Mouse (Mus musculus) kidney, postnatal 25 days (tissue): ENCODE measurements around the gene Chek2.
"Not testable (repeated sequence)": the region's sequence is repeated elsewhere in the genome, so short reads cannot be mapped to it uniquely, and the experiment has no call there.

Experiments used
- DNase-seq, 2 experiments: peaks; one replicate each; pipeline ENCODE4 v3.0.0; 2021; ENCODE audit warnings: mixed read lengths in 2 of 2

Chek2 gene

DNA sequence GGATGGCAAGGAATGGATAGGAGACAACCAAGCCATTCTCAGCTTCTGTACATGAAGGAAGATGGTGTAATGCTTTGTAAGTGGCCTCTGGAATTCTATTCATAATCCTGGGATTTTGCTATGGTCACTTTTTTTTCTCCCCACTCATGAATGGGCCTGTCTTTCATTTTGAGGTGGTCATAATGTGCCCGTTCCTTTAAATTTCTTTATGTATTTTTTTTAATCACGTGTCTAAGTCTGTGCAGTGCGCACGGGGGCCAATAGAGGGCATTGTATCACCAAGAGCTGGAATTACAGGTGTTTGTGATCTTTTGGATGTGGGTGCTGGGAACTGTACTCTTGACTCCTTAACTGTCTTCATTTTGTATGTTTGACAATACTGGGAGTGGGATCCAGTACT lies 686 bp downstream of the Chek2 start:
- DNase-seq = peak in 1 of 2 experiments; percentile 71

DNA sequence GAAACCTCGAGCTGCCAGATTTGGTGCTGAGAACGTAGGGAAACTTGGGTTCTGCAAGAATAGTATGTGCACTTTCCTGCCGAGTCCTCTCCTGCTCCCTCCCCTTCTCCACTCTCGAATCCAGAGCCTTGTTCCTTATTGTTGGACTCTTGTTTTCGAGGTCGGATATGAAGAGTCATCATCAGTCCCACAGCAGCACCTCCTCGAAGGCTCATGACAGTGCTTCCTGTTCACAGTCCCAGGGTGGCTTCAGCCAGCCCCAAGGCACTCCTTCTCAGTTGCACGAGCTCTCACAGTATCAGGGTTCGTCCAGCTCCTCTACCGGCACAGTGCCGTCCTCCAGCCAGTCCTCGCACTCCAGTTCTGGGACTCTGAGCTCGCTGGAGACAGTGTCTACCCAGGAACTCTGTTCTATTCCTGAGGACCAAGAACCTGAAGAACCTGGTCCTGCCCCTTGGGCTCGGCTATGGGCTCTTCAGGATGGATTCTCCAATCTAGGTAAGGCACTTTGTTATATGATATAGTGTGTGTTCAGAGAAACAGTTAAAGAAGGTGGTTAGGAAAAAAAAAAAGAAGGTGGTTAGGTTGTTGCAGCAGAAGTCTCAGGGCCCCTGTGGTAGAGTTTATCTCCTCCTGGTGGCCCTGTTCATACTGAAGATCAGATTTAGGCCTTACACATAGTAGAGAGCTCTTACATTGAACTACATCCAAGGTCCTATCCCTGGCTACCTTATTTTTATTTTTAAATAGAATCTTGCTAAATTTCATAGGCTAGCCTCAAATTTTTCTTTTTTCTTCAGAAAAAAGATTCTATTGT lies 1.5 kb downstream of the Chek2 start:
- no peak for DNase-seq

DNA sequence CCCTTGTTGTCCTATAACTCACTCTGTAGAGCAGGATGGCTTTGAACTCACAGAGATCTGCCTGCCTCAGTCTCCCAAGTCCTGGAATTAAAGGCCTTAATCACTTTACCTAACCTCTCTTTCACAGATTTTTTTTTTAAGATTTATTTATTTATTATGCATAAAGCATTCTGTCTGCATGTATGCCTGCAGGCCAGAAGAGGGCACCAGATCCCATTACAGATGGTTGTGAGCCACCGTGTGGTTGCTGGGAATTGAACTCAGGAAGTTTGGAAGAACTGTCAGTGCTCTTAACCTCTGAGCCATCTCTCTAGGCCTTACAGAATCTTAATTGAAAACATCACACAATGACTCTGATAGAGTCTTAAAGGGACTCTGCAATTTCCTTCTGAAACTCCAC lies 13.2 kb downstream of the Chek2 start:
- no peak for DNase-seq

DNA sequence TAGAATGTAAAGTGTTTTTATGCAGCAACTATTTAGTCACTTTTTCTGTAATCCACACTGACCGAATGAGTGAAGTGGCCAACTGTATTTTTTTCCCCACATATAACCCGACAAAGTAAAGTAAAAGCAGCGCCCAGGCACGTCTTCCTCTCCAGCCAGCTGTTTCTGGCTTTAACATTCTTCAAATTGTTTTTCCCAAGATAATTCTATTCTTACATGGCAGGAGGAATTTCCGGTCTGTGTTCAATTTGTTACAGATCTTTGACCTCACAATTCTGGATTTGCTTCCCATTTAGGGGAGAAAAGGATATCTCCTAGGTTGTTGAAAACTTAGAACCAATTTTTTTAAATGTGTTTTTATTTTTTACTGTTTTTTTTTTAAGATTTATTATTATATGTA lies 17.3 kb downstream of the Chek2 start:
- peak in 1 of 2 experiments; percentile 23 for DNase-seq

- DNase-seq = peak; percentile 82 to 86
These were observed 19.4 kb downstream of the Chek2 start for GRCm38 (mm10) chr5:110859013-110859650.

- DNase-seq = no peak
These were observed 20.7 kb downstream of the Chek2 start for GRCm38 (mm10) chr5:110860445-110860844.

DNA sequence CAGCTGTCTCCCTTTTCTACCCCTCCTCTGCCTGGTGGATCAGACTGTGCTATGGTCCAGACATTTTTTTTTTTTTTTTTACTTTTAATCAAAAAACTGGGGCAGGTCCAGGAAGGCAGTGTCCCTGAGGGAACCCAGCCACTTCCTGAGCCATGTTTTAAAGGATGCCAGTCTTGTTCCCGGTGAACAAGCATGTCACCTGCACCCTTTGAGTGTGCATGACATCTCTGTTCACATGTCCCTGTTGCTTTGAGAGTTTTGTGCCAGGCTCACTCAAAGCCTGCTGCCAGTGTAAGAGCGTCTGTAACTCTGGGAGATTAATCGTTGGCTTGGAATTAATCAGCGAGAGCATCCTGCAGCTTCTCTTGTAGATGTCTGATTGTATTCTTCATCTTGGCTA lies 28.7 kb downstream of the Chek2 start:
- no peak for DNase-seq

DNA sequence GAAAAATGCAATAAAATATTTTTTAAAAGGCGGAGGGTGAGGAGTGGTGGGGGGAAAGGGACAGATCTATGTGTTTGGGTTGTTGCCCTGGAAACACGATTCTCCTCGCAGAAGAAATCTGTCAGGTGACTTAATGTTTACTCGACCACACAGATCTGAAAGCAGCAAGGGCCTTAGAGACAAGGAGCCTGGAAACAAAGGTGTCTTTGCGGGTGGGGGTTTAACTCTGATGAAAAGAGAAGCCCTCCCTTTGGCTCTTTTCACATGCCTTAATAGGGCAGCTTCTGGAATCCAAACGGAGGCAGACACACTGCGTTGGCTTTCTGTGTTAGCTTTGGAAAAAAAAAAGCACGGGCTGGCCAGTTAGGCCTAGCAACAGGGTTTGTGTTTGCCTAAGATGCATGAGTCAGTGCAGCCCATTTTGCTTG lies 29.5 kb downstream of the Chek2 start:
- no peak for DNase-seq

- no peak for DNase-seq
These were observed 33.4 kb downstream of the Chek2 start for GRCm38 (mm10) chr5:110873160-110873559.

GRCm38 (mm10) chr5:110874711-110875110 lies 34.9 kb downstream of the Chek2 start:
- peak in 1 of 2 experiments; percentile 33 for DNase-seq

DNA sequence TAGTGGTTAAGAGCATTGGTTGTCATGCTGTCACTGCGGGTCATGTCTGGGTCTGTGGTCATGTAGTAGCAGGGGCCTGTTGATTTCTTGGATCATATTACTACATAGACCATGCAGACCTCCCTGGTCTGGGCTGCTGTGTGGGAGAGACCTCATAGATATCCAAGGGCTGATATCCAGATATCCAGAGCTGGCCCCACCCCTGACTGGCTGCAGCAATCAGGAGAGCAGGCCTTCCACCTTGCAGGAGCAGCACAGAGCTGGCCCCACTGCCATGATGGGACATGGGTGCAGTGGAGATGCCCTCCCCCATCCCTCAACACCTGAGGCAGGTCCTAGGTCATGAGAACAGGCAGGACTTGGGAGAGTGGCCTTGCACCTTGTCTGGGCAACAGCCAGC lies 35.5 kb downstream of the Chek2 start:
- DNase-seq = no peak

- DNase-seq = no peak
These were observed 38.1 kb downstream of the Chek2 start for GRCm38 (mm10) chr5:110877666-110878505.

GRCm38 (mm10) chr5:110878526-110878925 lies 38.7 kb downstream of the Chek2 start:
- DNase-seq = not testable (repeated sequence)

GRCm38 (mm10) chr5:110879042-110879441 lies 39.3 kb downstream of the Chek2 start:
- no peak for DNase-seq

DNA sequence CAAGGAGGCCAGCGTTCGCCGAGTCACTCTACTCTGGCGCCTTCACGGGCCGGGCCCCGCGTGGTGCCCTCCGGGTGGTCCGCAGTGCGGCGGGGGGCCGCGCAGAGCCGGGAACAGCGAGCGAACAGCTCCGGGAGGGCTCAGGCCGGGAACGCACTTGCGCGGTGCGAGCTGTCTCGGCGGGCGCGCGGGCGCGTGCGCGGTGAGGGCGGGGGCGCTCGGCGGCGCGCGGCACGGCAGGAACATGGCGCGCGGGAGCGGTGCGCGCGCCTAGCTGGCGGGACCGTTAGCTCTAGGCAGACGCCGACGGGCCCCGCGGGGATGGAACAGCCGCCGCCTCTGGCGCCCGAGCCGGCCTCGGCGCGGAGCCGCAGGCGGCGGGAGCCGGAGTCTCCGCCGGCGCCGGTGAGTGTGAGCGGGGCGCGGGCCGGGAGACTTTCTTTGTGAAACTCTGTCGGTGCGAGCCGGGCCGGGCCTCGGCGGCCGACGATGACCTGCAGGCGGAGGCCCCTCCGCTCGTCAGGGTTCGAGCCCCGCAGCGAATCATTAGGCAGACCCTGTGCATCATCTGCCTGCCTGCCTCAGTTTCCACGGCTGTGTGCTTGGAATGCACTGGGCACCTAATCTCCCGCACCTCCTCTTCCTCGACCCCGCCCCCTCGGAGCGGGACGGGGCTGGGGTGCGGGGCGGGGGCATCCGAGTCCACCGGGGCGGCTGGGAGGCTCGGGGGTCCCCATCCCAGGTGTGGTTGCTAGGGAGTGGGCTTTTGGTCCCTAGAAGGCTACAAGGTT lies 40.0 kb downstream of the Chek2 start, which contains the start of gene Ttc28:
Ttc28 (plus strand) TSS at position 220 of the 791 bp plus-strand sequence.
- peak; percentile 83 to 93 for DNase-seq

DNA sequence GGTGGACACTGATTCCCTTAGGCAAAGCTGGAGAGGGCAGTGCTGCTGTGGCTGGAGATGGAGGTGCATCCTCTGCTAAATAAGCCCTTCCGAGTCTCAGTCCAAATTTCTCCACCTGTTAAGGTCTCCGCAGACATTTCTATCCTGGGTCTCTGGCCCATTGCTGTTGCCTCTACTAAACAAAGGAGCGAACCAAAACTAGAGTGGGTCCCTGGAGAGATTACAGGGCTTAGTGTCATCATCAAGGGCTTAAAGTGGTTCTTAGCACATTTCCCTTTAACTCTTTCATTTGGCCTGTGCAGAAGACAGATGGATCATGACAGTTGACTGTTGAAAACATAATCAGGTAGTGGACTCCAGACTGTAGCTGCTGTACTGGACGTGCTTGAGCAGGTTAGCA lies 48.8 kb downstream of the Chek2 start:
- no peak for DNase-seq

DNA sequence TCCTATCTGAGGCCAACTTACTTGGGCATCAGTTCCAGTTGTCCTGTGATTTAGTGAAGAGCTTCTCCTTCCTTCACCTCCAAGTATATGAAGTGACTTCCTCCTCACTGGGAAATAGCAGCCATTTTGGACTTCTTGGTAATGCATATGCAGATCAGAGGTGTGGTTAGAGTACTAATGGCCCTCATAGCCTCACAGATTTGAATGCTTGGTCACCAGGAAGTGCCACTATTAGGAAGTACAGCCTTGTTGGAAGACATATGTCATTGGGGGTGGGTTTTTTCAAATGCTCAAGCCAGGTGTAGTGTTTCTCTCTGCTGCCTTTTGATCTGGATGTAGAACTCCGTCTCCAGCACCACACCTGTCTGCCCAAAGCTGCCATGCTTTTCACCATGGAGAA lies 50.2 kb downstream of the Chek2 start:
- DNase-seq = no peak

GRCm38 (mm10) chr5:110890561-110890960 lies 50.8 kb downstream of the Chek2 start:
- no peak for DNase-seq

DNA sequence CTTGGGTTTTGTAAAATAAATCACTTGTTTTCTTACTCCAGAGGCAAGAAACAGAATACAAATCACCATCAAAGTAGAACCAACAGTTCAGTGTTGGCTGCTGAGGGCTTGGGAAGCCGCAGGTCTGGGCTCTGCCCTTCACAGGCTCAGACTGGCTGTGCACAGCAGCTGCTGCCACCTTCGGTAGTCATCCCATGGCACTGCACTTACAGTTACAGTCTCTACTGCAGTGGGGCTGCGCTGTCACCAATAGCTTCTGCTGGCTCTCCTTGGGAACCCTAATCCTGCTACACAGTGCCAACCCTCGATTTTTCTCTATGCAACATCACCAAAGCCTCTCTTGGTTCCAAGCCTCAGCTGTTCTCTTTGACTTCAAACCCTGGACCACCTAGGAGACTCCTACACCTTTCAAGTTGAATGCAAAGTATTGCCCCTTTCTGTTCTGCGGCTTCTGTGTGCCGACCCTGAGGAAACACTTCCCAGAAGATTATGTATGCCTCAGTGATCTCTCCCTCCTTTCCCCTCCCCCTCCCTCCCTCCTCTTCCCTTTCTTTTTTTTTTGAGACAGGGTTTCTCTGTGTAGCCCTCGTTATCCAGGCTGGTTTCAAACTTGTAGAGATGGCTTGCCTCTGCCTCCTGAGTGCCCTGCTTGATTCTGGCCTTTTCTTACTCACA lies 57.5 kb downstream of the Chek2 start:
- no peak for DNase-seq

DNA sequence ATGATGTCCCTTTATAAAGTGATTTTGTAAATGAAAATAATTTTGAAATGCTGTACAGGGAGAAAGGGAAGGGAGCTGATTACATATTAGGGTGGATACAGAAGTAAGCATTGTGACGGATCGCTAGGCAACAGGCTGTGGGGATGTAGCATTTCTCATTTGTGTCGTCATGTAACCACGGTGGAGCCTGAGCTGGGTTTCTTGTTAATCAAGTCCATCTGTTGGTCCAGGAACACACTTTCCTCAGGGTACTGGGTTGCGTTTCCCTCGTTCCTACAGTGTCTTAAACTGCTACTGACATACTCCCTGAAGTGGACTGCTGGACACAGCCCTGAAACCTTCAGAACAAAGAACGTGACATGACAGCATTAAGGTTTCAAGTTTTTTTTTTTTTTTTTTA lies 58.4 kb downstream of the Chek2 start:
- DNase-seq = no peak

DNA sequence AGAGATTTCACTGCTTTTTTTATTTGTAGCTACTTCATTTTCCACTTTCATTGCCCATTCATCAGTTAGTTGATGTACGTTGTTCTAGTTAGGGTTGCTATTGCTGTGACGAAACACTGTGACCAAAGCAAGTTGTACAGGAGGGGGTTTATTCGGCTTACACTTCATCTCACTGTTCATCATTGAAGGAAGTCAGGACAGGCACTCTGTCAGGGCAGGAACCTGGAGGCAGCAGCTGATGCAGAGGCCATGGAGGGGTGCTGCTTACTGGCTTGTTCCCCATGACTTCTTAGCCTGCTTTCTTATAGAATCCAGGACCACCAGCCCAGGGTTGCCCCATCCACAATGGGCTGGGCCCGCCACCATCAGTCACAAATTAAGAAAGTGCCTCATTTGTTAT lies 59.0 kb downstream of the Chek2 start:
- DNase-seq = no peak

- no peak for DNase-seq
These were observed 60.6 kb downstream of the Chek2 start for GRCm38 (mm10) chr5:110900331-110900730.
